Mouse (Mus musculus) olfactory bulb, adult 2 months (tissue): ENCODE measurements around the gene Eps15l1. TPM values are rescaled to one million over a fixed set of nuclear protein-coding genes. Genes with fewer than 3 reads are reported as not detected.
A peak's percentile ranks its signal among the peaks of the same experiment; 100 is the strongest.

ENCODE experiments used
- H3K27ac ChIP-seq: fragments of 200-500 bp; 2 replicates; pipeline ENCODE4 v1.5.1; 2012; ENCODE audit warnings: low read depth, low read length; ENCODE audit not compliant: insufficient read depth
- H3K4me1 ChIP-seq: fragments of 200-500 bp; 2 replicates; pipeline ENCODE4 v1.6.1; 2012; ENCODE audit warnings: low read length; ENCODE audit not compliant: control insufficient read depth, insufficient read depth
- H3K4me3 ChIP-seq: fragments of 200-500 bp; 2 replicates; pipeline ENCODE4 v1.5.1; 2012; ENCODE audit warnings: mild to moderate bottlenecking, low read depth, low read length, moderate library complexity; ENCODE audit not compliant: insufficient read depth
- CTCF ChIP-seq: fragments of 200-500 bp; IDR thresholded peaks from 2 replicates; pipeline ENCODE4 v1.5.1; 2012; ENCODE audit warnings: low read depth, mild to moderate bottlenecking, low read length, moderate library complexity; ENCODE audit not compliant: insufficient read depth
- POLR2A ChIP-seq: fragments of 200-500 bp; IDR thresholded peaks from 2 replicates; pipeline ENCODE4 v1.6.1; 2012; ENCODE audit warnings: mild to moderate bottlenecking, low read depth, low read length, moderate library complexity; ENCODE audit not compliant: insufficient read depth
- WGBS: fragments of 180-500 bp; shearing (Covaris S2); methylation state at CpG from one replicate; pipeline ENCODE4 v1.1.7; 2018; 5-methylcytosine and 5-hydroxymethylcytosine counted together
- polyA plus RNA-seq: library from polyadenylated mRNA; stranded (reverse); fragments of >200 nt; gene quantifications from 2 replicates; pipeline ENCODE4 v1.2.4, GENCODE M21; 2012; ENCODE audit warnings: low replicate concordance; ENCODE audit not compliant: missing spikeins, insufficient read depth, insufficient read length

Eps15l1 gene
- polyA plus RNA-seq, 1 experiment = 130 TPM

DNA sequence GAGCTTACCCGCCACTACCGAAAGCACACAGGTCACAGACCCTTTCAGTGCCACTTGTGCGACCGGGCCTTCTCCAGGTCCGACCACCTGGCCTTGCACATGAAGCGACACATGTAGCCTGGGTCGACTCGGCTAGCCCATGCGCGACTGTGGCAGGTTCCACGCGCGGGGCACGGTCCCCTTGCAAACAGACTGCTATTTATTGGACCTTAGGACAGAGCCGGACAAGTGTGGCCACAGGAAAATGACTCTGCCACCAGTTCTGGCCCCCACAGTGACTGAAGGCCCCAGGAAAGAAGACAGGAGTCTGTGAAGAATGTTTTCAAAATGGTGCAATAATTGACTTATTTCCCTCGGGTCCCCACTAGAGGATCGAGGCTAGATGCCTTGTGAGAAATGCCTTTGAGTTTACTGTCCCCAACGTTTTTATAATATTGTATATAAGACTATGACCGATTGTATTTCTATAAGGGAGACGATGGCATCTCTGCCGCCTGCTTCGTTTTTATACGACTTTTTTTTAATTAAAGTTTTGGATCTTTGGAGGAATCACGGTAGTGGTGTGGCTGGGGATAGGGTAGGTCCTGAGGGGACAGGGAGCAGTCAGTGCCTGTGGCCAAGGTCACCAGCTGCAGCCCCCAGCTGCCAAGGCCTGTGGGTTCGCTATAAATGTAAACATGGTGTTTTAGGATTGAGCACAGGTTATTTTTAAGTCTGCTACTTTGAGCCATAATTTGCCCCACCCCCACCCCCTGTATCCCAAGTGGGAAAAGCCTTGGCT, 100.3 kb downstream of the Eps15l1 start:
- TF ChIP-seq CTCF (no peak), POLR2A (no peak)
- Histone ChIP-seq H3K4me1 (peaks cover 30% of the 10 kb centered on the region), H3K4me3 (peak overlapping the region; percentile 77), H3K27ac (no peak overlapping the region)
- WGBS = 76% methylated on average over 25 of the region's 25 CpGs

DNA sequence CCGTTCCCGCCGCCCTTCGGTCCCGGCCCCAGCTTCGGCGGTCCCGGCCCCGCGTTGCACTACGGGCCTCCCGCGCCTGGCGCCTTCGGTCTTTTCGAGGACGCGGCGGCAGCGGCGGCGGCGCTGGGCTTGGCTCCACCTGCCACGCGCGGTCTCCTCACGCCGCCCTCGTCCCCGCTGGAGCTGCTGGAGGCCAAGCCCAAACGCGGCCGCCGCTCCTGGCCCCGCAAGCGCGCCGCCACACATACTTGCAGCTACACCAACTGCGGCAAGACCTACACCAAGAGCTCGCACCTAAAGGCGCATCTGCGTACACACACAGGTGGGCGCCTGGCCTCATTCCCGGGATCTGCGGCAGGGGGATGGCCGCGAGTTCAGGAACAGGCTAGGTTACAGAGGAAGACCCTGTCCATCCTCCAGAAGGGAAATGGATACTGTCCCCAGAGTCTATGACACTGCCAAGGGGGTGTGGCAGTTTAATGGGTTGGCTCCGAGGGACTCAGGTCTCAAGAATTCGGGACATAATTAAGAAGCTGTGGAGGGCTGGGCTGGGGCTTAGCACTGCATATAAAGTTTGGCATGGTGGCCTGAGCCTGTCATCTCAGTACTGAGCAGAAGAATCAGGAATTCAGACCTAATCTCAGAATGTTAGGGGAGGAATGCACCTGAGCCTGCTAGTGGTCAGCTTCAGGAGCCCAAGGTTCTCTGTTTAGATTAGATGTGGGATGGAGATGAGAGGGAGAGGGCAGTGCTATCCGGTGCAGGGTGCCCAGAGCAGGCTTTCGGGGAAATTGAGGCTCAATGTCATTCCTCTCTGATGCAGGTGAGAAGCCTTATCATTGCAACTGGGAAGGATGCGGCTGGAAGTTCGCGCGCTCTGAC, 101.1 kb downstream of the Eps15l1 start:
- WGBS = 13% methylated on average over 55 of the region's 55 CpGs
- no peak overlapping the region for H3K27ac ChIP-seq
- no peak for TF ChIP-seq CTCF
- no peak for TF ChIP-seq POLR2A
- peak overlapping the region; percentile 77 for H3K4me3 ChIP-seq
- peaks cover 30% of the 10 kb centered on the region for H3K4me1 ChIP-seq

DNA sequence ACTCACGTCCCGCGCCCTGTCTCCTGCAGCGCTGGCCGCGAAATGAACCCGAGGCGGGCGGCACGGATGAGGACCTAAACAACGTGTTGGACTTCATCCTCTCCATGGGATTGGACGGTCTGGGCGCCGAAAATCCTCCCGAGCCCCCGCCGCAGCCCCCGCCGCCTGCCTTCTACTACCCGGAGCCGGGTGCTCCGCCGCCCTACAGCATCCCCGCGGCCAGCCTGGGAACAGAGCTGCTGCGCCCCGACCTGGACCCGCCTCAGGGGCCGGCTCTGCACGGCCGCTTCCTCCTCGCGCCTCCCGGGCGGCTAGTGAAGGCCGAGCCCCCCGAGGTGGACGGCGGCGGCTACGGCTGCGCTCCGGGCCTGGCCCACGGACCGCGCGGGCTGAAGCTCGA, 101.9 kb downstream of the Eps15l1 start:
- TF ChIP-seq POLR2A = no peak
- TF ChIP-seq CTCF = no peak
- H3K4me3 ChIP-seq = peak overlapping the region; percentile 77
- peaks cover 30% of the 10 kb centered on the region for H3K4me1 ChIP-seq
- no peak overlapping the region for H3K27ac ChIP-seq
- WGBS = under 1% methylated on average over 48 of the region's 48 CpGs

DNA sequence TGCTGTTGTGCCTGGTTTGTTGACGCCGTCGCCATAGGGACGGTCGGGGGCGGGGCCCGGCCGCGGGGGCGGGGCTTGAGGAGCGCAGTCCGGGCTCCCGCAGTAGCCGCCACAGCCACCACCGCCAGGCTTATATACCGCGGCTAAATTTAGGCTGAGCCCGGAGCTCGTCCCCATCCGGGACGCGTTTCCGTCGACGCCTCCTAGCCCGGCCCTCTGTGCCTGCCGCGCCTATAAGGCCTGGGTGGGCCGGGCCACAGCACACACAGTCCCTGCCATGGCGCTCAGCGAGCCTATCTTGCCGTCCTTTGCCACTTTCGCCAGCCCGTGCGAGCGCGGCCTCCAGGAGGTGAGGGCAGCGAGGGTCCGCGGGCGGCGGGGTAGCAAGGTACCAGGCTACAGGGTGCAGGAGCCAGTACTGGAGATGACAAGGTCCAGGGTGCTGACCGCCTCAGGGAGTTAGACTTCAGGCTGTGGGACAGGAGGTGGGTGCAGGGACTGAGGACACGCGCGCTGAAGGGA, 102.4 kb downstream of the Eps15l1 start, which contains the start of gene Klf2:
Gene Klf2 (plus strand): TSS at position 233 of the 522 bp plus-strand sequence.
- Histone ChIP-seq H3K4me3 (peak within 1 kb of the TSS; percentile 77), H3K27ac (0 out of 2 replicates have a peak within 1 kb of the TSS, but pooled peaks have one; percentile 37), H3K4me1 (peaks cover 30% of the 10 kb centered on the region)
- TF ChIP-seq CTCF (no peak), POLR2A (peak; percentile 61; the same call in 1 of the 2 replicates)
- WGBS = under 1% methylated on average over 46 of the region's 46 CpGs

DNA sequence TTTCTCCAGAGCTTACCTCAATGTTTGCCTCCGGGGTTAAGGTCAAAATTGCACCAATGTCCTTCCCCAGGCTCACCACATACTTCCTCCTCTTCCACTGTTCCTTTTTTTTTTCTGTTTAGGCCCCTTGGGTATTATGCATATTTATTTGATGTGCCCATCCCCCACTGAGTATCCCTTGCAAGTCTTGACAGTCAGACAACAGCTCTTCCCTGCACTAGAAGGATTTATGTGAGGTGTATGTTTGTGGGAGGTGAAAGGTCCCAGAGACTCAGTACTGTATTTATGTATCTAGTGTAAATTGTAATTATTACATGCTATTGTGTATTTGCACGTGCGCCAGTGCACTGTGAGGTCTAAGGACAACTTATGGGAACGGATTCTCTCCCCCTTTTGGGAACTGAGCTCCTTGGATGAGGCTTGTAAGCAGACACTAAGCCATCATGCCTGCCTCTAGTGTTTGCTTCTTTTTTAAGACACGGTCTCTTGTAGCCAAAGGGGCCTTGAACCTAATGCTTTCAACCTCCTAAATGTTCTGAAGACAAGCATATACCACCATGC, 103.4 kb downstream of the Eps15l1 start:
- 48% methylated on average over 5 of the region's 5 CpGs for WGBS
- Histone ChIP-seq H3K4me3 (no peak overlapping the region), H3K27ac (no peak overlapping the region), H3K4me1 (peaks cover 25% of the 10 kb centered on the region)
- TF ChIP-seq CTCF (no peak), POLR2A (no peak)

DNA sequence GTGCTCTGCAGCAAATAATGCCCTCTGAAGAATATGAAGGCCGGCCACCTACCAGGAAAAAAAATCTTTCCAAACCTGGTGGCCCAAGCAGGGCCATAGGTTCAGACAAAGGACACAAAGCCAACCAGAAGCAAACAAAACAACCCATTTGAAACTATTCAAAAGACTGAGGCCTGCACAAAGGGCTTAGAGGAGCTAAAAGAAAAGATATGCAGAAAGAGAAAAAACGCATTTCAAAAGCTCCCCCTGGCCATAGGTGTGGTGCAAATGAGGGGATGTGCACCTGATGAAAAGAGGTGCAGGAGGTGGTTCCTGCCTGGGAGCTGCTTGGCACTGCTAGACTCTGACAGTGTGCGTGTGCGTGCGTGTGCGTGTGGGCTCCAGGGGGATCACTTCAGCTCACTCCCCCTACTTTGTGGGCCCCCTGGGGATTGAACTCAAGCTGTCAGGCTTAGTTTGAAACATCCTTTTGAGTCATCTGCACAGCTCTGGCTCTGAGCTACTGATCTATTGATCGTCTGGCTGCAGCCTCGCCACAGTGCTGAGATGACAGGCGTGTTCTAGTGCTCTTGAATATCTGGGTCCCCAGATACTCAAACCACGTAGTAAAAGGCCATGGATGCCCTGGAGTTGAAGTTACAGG, 105.1 kb downstream of the Eps15l1 start:
- TF ChIP-seq POLR2A = no peak
- no peak for TF ChIP-seq CTCF
- H3K4me1 ChIP-seq = peaks cover 20% of the 10 kb centered on the region
- 75% methylated on average over 10 of the region's 10 CpGs for WGBS
- H3K27ac ChIP-seq = no peak overlapping the region
- no peak overlapping the region for H3K4me3 ChIP-seq

DNA sequence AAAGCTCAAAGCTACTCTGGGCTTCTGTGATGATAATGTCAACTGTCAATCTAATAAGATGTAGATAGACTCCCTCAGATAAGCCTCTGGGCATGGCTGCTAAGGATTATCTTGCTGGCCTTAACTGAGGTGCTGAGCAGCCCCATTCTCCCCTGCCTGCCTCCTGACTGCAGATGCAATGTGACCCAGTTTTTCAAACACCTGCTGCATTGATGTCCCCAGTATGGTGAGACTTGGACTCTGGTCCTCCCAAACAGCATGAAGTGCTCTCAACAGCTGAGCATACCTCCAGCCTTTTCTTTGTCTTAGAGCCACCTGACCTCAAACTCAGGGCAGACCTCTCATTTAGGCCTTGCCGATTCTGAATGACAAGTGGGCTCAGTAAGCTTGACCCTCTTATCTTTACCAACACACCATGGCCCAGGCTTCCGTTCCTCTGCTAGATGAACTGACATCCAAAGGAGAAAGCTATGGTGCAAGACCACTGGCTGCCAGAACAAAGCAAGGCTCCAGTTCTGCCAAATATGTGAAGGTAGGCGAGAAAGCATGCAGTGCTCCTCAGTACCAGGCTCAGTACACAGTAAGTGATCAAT, 108.2 kb downstream of the Eps15l1 start:
- Histone ChIP-seq H3K4me1 (peaks cover 6% of the 10 kb centered on the region; the same call in 1 of the 2 replicates), H3K27ac (no peak overlapping the region), H3K4me3 (no peak overlapping the region)
- WGBS = 87% methylated on average over 3 of the region's 3 CpGs
- TF ChIP-seq CTCF (no peak), POLR2A (no peak)

DNA sequence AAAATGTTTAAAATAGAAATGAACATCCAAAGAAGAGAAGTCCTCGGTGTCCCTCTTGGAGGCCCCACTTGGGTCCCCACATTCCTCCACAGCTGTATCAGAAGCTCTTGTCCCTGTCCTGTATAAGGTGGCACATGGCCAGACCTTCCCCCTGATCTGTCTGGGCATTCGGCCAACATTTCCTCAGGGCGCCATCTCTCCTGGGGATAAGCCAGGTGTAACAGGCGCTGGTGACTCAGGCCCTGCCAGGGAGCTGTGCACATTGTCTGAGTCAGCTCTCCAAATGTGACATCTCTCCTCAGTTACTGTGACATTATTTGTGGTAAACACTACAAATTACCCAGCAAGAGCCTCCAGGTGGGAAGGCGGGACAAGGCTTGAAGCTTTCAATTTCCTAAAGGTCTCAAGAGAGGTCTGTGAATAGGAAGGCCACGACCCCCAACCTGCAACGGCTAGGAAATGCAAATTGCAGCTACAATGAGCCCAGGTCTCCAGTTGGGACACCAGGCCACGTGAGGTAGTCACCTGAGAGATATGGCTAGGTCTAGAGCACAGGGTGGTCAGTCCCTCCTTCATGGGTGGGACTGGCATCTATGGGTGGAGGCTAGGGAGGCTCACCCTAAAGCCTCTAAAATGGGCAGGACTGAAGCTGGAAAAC, 110.3 kb downstream of the Eps15l1 start:
- WGBS = 26% methylated on average over 8 of the region's 8 CpGs
- H3K27ac ChIP-seq = no peak overlapping the region; the same call in 1 of the 2 replicates

More for the DNA sequence above, 110.3 kb downstream of the Eps15l1 start:
- H3K4me3 ChIP-seq = no peak overlapping the region
- peaks cover 6% of the 10 kb centered on the region; the same call in 1 of the 2 replicates for H3K4me1 ChIP-seq
- TF ChIP-seq CTCF (no peak), POLR2A (no peak)
